ENCODE assay signal across 8 mouse cellular contexts in the genomic region with DNA sequence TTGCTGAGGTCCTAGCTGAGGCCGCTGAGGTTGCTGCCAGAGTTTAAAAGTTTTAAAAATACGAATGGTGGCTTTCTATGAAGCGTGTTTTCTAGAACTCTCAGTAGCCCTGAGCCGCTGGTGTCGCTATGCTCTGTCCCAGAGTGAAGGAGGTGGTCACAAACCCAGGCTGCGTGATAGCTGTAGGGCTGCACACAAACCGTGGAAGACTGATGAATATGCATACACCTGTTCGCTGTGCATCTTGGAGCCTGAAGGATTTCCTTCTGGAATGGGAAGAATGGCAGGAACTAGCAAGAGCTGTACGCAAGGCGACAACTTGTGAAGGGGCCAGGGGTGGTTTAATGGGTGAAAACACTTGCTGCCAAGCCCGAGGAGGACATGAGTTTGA. TPM values are rescaled to one million over a fixed set of nuclear protein-coding genes. Genes with fewer than 3 reads are reported as not detected.
A peak's percentile ranks its signal among the peaks of the same experiment; 100 is the strongest.
DNase-seq lines count a peak whose midpoint lies in the region; ATAC-seq and TF ChIP-seq lines count a peak whose summit lies in the region.

No protein-coding gene starts in this region.

- peak overlapping the region; percentile 81 for H3K4me3 ChIP-seq in heart, postnatal 0 days (ENCODE audit: low read depth, low read length)
- peak overlapping the region; percentile 59 to 95 for H3K4me3 ChIP-seq in ES-E14 (ENCODE audit: insufficient read depth in 1 of 2, low read depth in 1 of 2, low read length in 2 of 2, poor library complexity in 1 of 2, severe bottlenecking in 1 of 2)
- H3K4me3 ChIP-seq in forebrain, embryonic 12.5 days (replicated peaks): peak overlapping the region; percentile 70
- peak overlapping the region; percentile 61 to 68 for H3K4me3 ChIP-seq in liver, embryonic 14.5 days (ENCODE audit: insufficient read depth in 1 of 2, low read depth in 2 of 2, low read length in 2 of 2)
- H3K4me3 ChIP-seq in stomach, postnatal 0 days (ENCODE audit: low read depth, low read length): peak overlapping the region; percentile 81

- TF ChIP-seq CTCF in heart, postnatal 0 days (IDR thresholded peaks at IDR 0.05; ENCODE audit: low read depth): no peak
- no peak for TF ChIP-seq CTCF in liver, embryonic 14.5 days (IDR thresholded peaks at IDR 0.05; ENCODE audit: low read depth)
- no peak for TF ChIP-seq CTCF in stomach, postnatal 0 days (IDR thresholded peaks at IDR 0.05; ENCODE audit: low read depth)

- no peaks in the 10 kb centered on the region for H3K27me3 ChIP-seq in heart, postnatal 0 days (ENCODE audit: control insufficient read depth, insufficient read depth, low read length)
- H3K27me3 ChIP-seq in forebrain, embryonic 12.5 days: peaks cover 9% of the 10 kb centered on the region; the same call in 1 of the 2 replicates
- H3K27me3 ChIP-seq in liver, embryonic 14.5 days (ENCODE audit: control insufficient read depth, insufficient read depth, low read length): no peaks in the 10 kb centered on the region
- H3K27me3 ChIP-seq in stomach, postnatal 0 days (ENCODE audit: control insufficient read depth, insufficient read depth, low read length): no peaks in the 10 kb centered on the region

- TF ChIP-seq EP300 in heart, postnatal 0 days (IDR thresholded peaks at IDR 0.05; ENCODE audit: low read depth): no peak
- TF ChIP-seq EP300 in liver, embryonic 14.5 days (IDR thresholded peaks at IDR 0.05; ENCODE audit: low read depth): no peak
- no peak for TF ChIP-seq EP300 in stomach, postnatal 0 days (optimal IDR thresholded peaks at IDR 0.05)

- peak overlapping the region; percentile 59 for H3K9ac ChIP-seq in heart, postnatal 0 days (replicated peaks; ENCODE audit: low read depth, low read length)
- H3K9ac ChIP-seq in ES-E14 (ENCODE audit: insufficient read depth, low read depth, low read length, poor library complexity, severe bottlenecking): peak overlapping the region; percentile 25
- peak overlapping the region; percentile 85 for H3K9ac ChIP-seq in forebrain, embryonic 12.5 days
- peak overlapping the region; percentile 32 for H3K9ac ChIP-seq in liver, embryonic 14.5 days (replicated peaks)
- peak overlapping the region; percentile 92 for H3K9ac ChIP-seq in stomach, postnatal 0 days (ENCODE audit: low read length)

- peaks cover 17% of the 10 kb centered on the region for H3K36me3 ChIP-seq in heart, postnatal 0 days (replicated peaks; ENCODE audit: control insufficient read depth, insufficient read depth, low read length)
- peaks cover 5% of the 10 kb centered on the region; the same call in 1 of the 2 replicates for H3K36me3 ChIP-seq in ES-E14 (ENCODE audit: control insufficient read depth, insufficient read depth, low read length, poor library complexity, severe bottlenecking)
- H3K36me3 ChIP-seq in forebrain, embryonic 12.5 days (replicated peaks): peaks cover 19% of the 10 kb centered on the region
- H3K36me3 ChIP-seq in liver, embryonic 14.5 days (replicated peaks; ENCODE audit: control insufficient read depth, insufficient read depth, low read depth): peaks cover 14% of the 10 kb centered on the region
- peaks cover 4% of the 10 kb centered on the region; the same call in 1 of the 2 replicates for H3K36me3 ChIP-seq in stomach, postnatal 0 days (ENCODE audit: control insufficient read depth, insufficient read depth, low read length)

- DNase-seq in heart, postnatal 0 days (ENCODE audit: low spot score): no peak
- DNase-seq in heart, postnatal 36 days: no peak
- DNase-seq in ES-E14 (ENCODE audit: low read depth, low spot score): no peak
- DNase-seq in liver, embryonic 14.5 days (ENCODE audit: low read depth in 3 of 3, low spot score in 3 of 3): no peak
- DNase-seq in stomach, postnatal 0 days (ENCODE audit: low spot score): no peak
- no peak for DNase-seq in gastrocnemius, postnatal 4 days (ENCODE audit: low spot score in 2 of 2)
- no peak for DNase-seq in cerebellum, adult 11 months

- intact Hi-C loops in heart, postnatal 36 days (cut with DNase I): no loop called here

- H3K4me2 ChIP-seq in heart, postnatal 0 days (ENCODE audit: low read depth, low read length): peak overlapping the region; percentile 82
- H3K4me2 ChIP-seq in forebrain, embryonic 12.5 days: peak overlapping the region; percentile 63
- peak overlapping the region; percentile 75 for H3K4me2 ChIP-seq in liver, embryonic 14.5 days (ENCODE audit: low read depth)
- H3K4me2 ChIP-seq in stomach, postnatal 0 days (replicated peaks; ENCODE audit: low read depth): peak overlapping the region; percentile 70

- peak overlapping the region; percentile 65 for H3K27ac ChIP-seq in heart, postnatal 0 days (ENCODE audit: low read depth)
- no peak overlapping the region for H3K27ac ChIP-seq in ES-E14 (ENCODE audit: insufficient read depth, low read depth, low read length, poor library complexity, severe bottlenecking)
- peak overlapping the region; percentile 36; the same call in 1 of the 2 replicates for H3K27ac ChIP-seq in forebrain, embryonic 12.5 days
- no peak overlapping the region for H3K27ac ChIP-seq in liver, embryonic 14.5 days
- peak overlapping the region; percentile 89 for H3K27ac ChIP-seq in stomach, postnatal 0 days (replicated peaks)

- in situ Hi-C loops in ES-E14 (cut with MboI; ENCODE audit: low sequenced_read_pairs in 2 of 2, unreplicated experiment in 2 of 2): no loop called here

- ATAC-seq in heart, postnatal 0 days (ENCODE audit: insufficient read depth, low read depth): peak; percentile 23
- peak; percentile 63 for ATAC-seq in forebrain, embryonic 12.5 days (ENCODE audit: low FRiP score)
- peak; percentile 50 for ATAC-seq in liver, embryonic 14.5 days (ENCODE audit: insufficient read depth)
- peak; percentile 56 for ATAC-seq in stomach, postnatal 0 days (ENCODE audit: low FRiP score, low TSS enrichment)

- peaks cover 12% of the 10 kb centered on the region for H3K4me1 ChIP-seq in heart, postnatal 0 days (ENCODE audit: control insufficient read depth, insufficient read depth)
- peaks cover 2 to 4% of the 10 kb centered on the region in 2 experiments; a peak in 2 of 4 replicates for H3K4me1 ChIP-seq in ES-E14 (ENCODE audit: control insufficient read depth in 2 of 2, insufficient read depth in 2 of 2, low read length in 2 of 2, poor library complexity in 1 of 2)
- H3K4me1 ChIP-seq in forebrain, embryonic 12.5 days: peaks cover 27% of the 10 kb centered on the region
- peaks cover 10 to 23% of the 10 kb centered on the region in 2 experiments for H3K4me1 ChIP-seq in liver, embryonic 14.5 days (replicated peaks; ENCODE audit: control insufficient read depth in 2 of 2, insufficient read depth in 2 of 2, low read length in 1 of 2)
- no peaks in the 10 kb centered on the region for H3K4me1 ChIP-seq in stomach, postnatal 0 days (replicated peaks; ENCODE audit: control insufficient read depth, insufficient read depth)

- WGBS in heart, postnatal 0 days: 2% methylated on average over 11 of the region's 11 CpGs
- 3% methylated on average over 11 of the region's 11 CpGs for WGBS in forebrain, embryonic 12.5 days
- 5% methylated on average over 11 of the region's 11 CpGs for WGBS in liver, embryonic 14.5 days (ENCODE audit: insufficient replicate concordance)
- WGBS in stomach, postnatal 0 days: 3% methylated on average over 11 of the region's 11 CpGs

- no peaks in the 10 kb centered on the region for H3K9me3 ChIP-seq in heart, postnatal 0 days (replicated peaks; ENCODE audit: control insufficient read depth, low read length)
- no peaks in the 10 kb centered on the region for H3K9me3 ChIP-seq in ES-E14 (ENCODE audit: control insufficient read depth, insufficient read depth, low read depth, low read length)
- no peaks in the 10 kb centered on the region for H3K9me3 ChIP-seq in forebrain, embryonic 12.5 days
- H3K9me3 ChIP-seq in liver, embryonic 14.5 days (ENCODE audit: control insufficient read depth, low read length): no peaks in the 10 kb centered on the region
- H3K9me3 ChIP-seq in stomach, postnatal 0 days (ENCODE audit: control insufficient read depth, low read length): no peaks in the 10 kb centered on the region

TF ChIP-seq in ES-E14, 5 proteins besides CTCF, POLR2A, EP300 and RAD21:
- no peak for TF ChIP-seq MAFK (IDR thresholded peaks at IDR 0.05; ENCODE audit: insufficient read depth, low read depth, low read length)
- no peak for TF ChIP-seq CHD2 (IDR thresholded peaks at IDR 0.05; ENCODE audit: low read depth, low read length)
- TF ChIP-seq HCFC1 (IDR thresholded peaks at IDR 0.05; ENCODE audit: borderline replicate concordance, insufficient read depth, low read length): no peak
- TF ChIP-seq ZC3H11A (IDR thresholded peaks at IDR 0.05; ENCODE audit: borderline replicate concordance, low read depth, low read length): no peak
- TF ChIP-seq ZNF384 (IDR thresholded peaks at IDR 0.05; ENCODE audit: low read depth, low read length): no peak

RNA-seq across cellular contexts. Expression of a gene that starts 0.6 kb away (rescaled TPM):
- 12.9 and 24.3 TPM in 2 replicates for total RNA-seq in heart, postnatal 0 days (2014; rRNA removed; ENCODE audit: low replicate concordance)
- 19.8 and 23.6 TPM in 2 replicates for polyA plus RNA-seq in heart, postnatal 0 days (2015; fragmentation: Nextera tagmentation; extraction: Ambion mirVana)
- 1 to 10 TPM; 6.8 to 9.4 TPM for total RNA-seq in heart, postnatal 36 days (2021)
- total RNA-seq in ES-E14 (2012; rRNA removed): 34.9 and 51.9 TPM in 2 replicates
- polyA plus RNA-seq in forebrain, embryonic 12.5 days (2016; fragmentation: Nextera tagmentation; extraction: Ambion mirVana): 53.7 and 54.5 TPM in 2 replicates
- 12.7 and 21.9 TPM in 2 replicates for polyA plus RNA-seq in liver, embryonic 14.5 days (2012; rRNA removed)
- polyA plus RNA-seq in liver, embryonic 14.5 days (2014; fragmentation: Nextera tagmentation; extraction: Ambion mirVana): 34.4 and 37.5 TPM in 2 replicates
- polyA plus RNA-seq in stomach, postnatal 0 days (2015; fragmentation: Nextera tagmentation; extraction: Ambion mirVana): 34.6 and 35.0 TPM in 2 replicates
- 10 to 100 TPM; 19.8 to 24.7 TPM for total RNA-seq in gastrocnemius, postnatal 4 days (2021)

Comparison
In these comparisons a context has a peak if more than half of its experiments do, and no peak if none do; other contexts are left out.
1. H3K27ac ChIP-seq: peak in heart, postnatal 0 days (single experiment), forebrain, embryonic 12.5 days (single experiment) and stomach, postnatal 0 days (single experiment); none in ES-E14 (single experiment) and liver, embryonic 14.5 days (single experiment).
2. H3K9ac ChIP-seq: peak in every context shown above with its lines; median percentile 92 in stomach, postnatal 0 days; 85 in forebrain, embryonic 12.5 days; 59 in heart, postnatal 0 days; 32 in liver, embryonic 14.5 days; 25 in ES-E14.
3. Peak in every context shown above with its lines, with median percentiles within 50 percentile points of each other: ATAC-seq, H3K4me2 ChIP-seq and H3K4me3 ChIP-seq.